Mouse (Mus musculus): ENCODE results near the gene Hoxb7. TPM values are rescaled to one million over a fixed set of nuclear protein-coding genes. Genes with fewer than 3 reads are reported as not detected.

Hoxb7 gene
- total and polyA plus RNA-seq, 2 experiments from 2014 or later: 0.20 TPM; not detected in 1

- TF ChIP-seq EP300 (IDR thresholded peaks at IDR 0.05; ENCODE audit: low read depth) (no peak), CTCF (IDR thresholded peaks at IDR 0.05; ENCODE audit: low read depth) (no peak)
- H3K9me3 ChIP-seq (replicated peaks; ENCODE audit: control insufficient read depth, low read length): no peaks in the 10 kb centered on the region
- no peak overlapping the region for H3K4me3 ChIP-seq (ENCODE audit: low read depth, low read length)
- H3K27ac ChIP-seq (ENCODE audit: low read depth): no peak overlapping the region
- DNase-seq (ENCODE audit: low spot score) (no peak), ATAC-seq (ENCODE audit: insufficient read depth, low read depth) (no peak)
- H3K27me3 ChIP-seq (ENCODE audit: control insufficient read depth, insufficient read depth, low read length): peaks cover 100% of the 10 kb centered on the region
- WGBS: 2% methylated on average over 11 of the region's 11 CpGs
- H3K4me1 ChIP-seq (ENCODE audit: control insufficient read depth, insufficient read depth): no peaks in the 10 kb centered on the region
- no peak overlapping the region for H3K4me2 ChIP-seq (ENCODE audit: low read depth, low read length)
- no peak overlapping the region for H3K9ac ChIP-seq (replicated peaks; ENCODE audit: low read depth, low read length)
- no peaks in the 10 kb centered on the region for H3K36me3 ChIP-seq (replicated peaks; ENCODE audit: control insufficient read depth, insufficient read depth, low read length)
These were observed 32.2 kb upstream of the Hoxb7 start for GRCm38 (mm10) chr11:96254221-96254620.

GRCm38 (mm10) chr11:96255111-96255995 lies 31.1 kb upstream of the Hoxb7 start:
- Histone ChIP-seq H3K4me3 (ENCODE audit: low read depth, low read length) (no peak overlapping the region), H3K4me1 (ENCODE audit: control insufficient read depth, insufficient read depth) (no peaks in the 10 kb centered on the region), H3K9me3 (replicated peaks; ENCODE audit: control insufficient read depth, low read length) (no peaks in the 10 kb centered on the region), H3K27ac (ENCODE audit: low read depth) (no peak overlapping the region), H3K36me3 (replicated peaks; ENCODE audit: control insufficient read depth, insufficient read depth, low read length) (no peaks in the 10 kb centered on the region), H3K9ac (replicated peaks; ENCODE audit: low read depth, low read length) (no peak overlapping the region), H3K4me2 (ENCODE audit: low read depth, low read length) (no peak overlapping the region), H3K27me3 (ENCODE audit: control insufficient read depth, insufficient read depth, low read length) (peaks cover 100% of the 10 kb centered on the region)
- TF ChIP-seq EP300 (IDR thresholded peaks at IDR 0.05; ENCODE audit: low read depth) (no peak), CTCF (IDR thresholded peaks at IDR 0.05; ENCODE audit: low read depth) (no peak)
- ATAC-seq (ENCODE audit: insufficient read depth, low read depth): no peak
- 2% methylated on average over 39 of the region's 39 CpGs for WGBS
- DNase-seq (ENCODE audit: low spot score): no peak

- Histone ChIP-seq H3K36me3 (replicated peaks; ENCODE audit: control insufficient read depth, insufficient read depth, low read length) (no peaks in the 10 kb centered on the region), H3K9me3 (replicated peaks; ENCODE audit: control insufficient read depth, low read length) (no peaks in the 10 kb centered on the region), H3K27ac (ENCODE audit: low read depth) (no peak overlapping the region), H3K4me2 (ENCODE audit: low read depth, low read length) (no peak overlapping the region), H3K9ac (replicated peaks; ENCODE audit: low read depth, low read length) (no peak overlapping the region), H3K4me3 (ENCODE audit: low read depth, low read length) (no peak overlapping the region), H3K4me1 (ENCODE audit: control insufficient read depth, insufficient read depth) (no peaks in the 10 kb centered on the region), H3K27me3 (ENCODE audit: control insufficient read depth, insufficient read depth, low read length) (peaks cover 100% of the 10 kb centered on the region)
- no peak for TF ChIP-seq CTCF (IDR thresholded peaks at IDR 0.05; ENCODE audit: low read depth)
- no peak for TF ChIP-seq EP300 (IDR thresholded peaks at IDR 0.05; ENCODE audit: low read depth)
- DNase-seq (ENCODE audit: low spot score): no peak
- no peak for ATAC-seq (ENCODE audit: insufficient read depth, low read depth)
- WGBS: 3% methylated on average over 14 of the region's 14 CpGs
These were observed 30.4 kb upstream of the Hoxb7 start for GRCm38 (mm10) chr11:96255996-96256445.

GRCm38 (mm10) chr11:96257141-96257540 lies 29.3 kb upstream of the Hoxb7 start:
- Histone ChIP-seq H3K27ac (ENCODE audit: low read depth) (no peak overlapping the region), H3K9ac (replicated peaks; ENCODE audit: low read depth, low read length) (no peak overlapping the region), H3K4me3 (ENCODE audit: low read depth, low read length) (no peak overlapping the region), H3K9me3 (replicated peaks; ENCODE audit: control insufficient read depth, low read length) (no peaks in the 10 kb centered on the region), H3K27me3 (ENCODE audit: control insufficient read depth, insufficient read depth, low read length) (peaks cover 100% of the 10 kb centered on the region), H3K36me3 (replicated peaks; ENCODE audit: control insufficient read depth, insufficient read depth, low read length) (no peaks in the 10 kb centered on the region), H3K4me1 (ENCODE audit: control insufficient read depth, insufficient read depth) (no peaks in the 10 kb centered on the region), H3K4me2 (ENCODE audit: low read depth, low read length) (no peak overlapping the region)
- TF ChIP-seq EP300 (IDR thresholded peaks at IDR 0.05; ENCODE audit: low read depth): no peak
- TF ChIP-seq CTCF (IDR thresholded peaks at IDR 0.05; ENCODE audit: low read depth): no peak
- WGBS: 25% methylated on average over 2 of the region's 2 CpGs
- no peak for ATAC-seq (ENCODE audit: insufficient read depth, low read depth)
- DNase-seq (ENCODE audit: low spot score): no peak

GRCm38 (mm10) chr11:96259038-96259437 lies 27.4 kb upstream of the Hoxb7 start:
- Histone ChIP-seq H3K9ac (replicated peaks; ENCODE audit: low read depth, low read length) (no peak overlapping the region), H3K36me3 (replicated peaks; ENCODE audit: control insufficient read depth, insufficient read depth, low read length) (no peaks in the 10 kb centered on the region), H3K4me3 (ENCODE audit: low read depth, low read length) (no peak overlapping the region), H3K4me2 (ENCODE audit: low read depth, low read length) (no peak overlapping the region), H3K4me1 (ENCODE audit: control insufficient read depth, insufficient read depth) (no peaks in the 10 kb centered on the region), H3K9me3 (replicated peaks; ENCODE audit: control insufficient read depth, low read length) (no peaks in the 10 kb centered on the region), H3K27me3 (ENCODE audit: control insufficient read depth, insufficient read depth, low read length) (peaks cover 100% of the 10 kb centered on the region), H3K27ac (ENCODE audit: low read depth) (no peak overlapping the region)
- ATAC-seq (ENCODE audit: insufficient read depth, low read depth): no peak
- DNase-seq (ENCODE audit: low spot score): no peak
- WGBS: 5% methylated on average over 2 of the region's 2 CpGs
- TF ChIP-seq CTCF (IDR thresholded peaks at IDR 0.05; ENCODE audit: low read depth) (no peak), EP300 (IDR thresholded peaks at IDR 0.05; ENCODE audit: low read depth) (no peak)
